Mouse (Mus musculus): ENCODE measurements at regions not wholly inside any gene's neighbourhood (a gene's known extent, or its start where the extent isn't known, plus 50 kb on each side); places are given as distances from the start of the nearest gene placed in this dataset.
A peak's percentile ranks its signal among the peaks of the same experiment; 100 is the strongest.

DNA sequence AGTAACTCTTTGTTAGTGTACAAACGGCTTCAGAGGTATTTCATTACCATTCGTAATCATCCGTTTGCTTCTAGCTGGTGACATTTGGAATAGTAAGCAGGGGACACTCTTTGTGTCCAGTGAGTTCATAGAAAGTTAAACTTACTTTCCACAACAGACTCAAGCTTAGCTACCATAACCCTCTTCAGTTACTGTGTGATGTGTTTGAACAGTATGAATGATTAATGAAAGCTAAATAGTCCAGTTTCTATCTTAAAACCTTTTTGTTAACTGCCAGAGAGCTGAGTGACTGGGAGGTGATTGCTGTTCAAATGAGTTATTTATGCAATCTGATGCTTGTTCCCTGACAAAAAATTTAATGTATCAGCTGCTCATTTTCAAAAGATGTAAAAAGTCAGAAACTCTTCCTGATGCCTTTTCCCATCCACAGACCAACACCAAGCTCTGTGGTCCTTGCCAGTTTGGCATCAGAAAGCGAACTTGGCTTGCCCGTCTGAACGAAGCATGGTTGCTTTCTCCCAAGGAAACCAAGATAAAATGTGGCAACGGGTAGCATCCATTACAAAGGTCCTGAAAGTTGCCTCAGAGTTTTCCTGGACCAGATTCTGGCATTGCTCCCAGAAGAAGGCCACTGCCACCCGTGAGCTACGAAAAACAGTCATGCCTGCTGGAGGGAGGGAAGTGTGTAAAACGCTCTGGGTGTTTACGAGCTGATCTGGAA, 491.5 kb downstream of the Sox2 start:
- WGBS: 91% methylated on average over 11 of the region's 11 CpGs
- H3K4me3 ChIP-seq: no peak overlapping the region
- no peaks in the 10 kb centered on the region for H3K27me3 ChIP-seq (ENCODE audit: poor library complexity, severe bottlenecking)
- H3K4me1 ChIP-seq: no peaks in the 10 kb centered on the region
- no peaks in the 10 kb centered on the region for H3K36me3 ChIP-seq (replicated peaks)
- DNase-seq (ENCODE audit: extremely low spot score, low spot score): no peak
- no peak overlapping the region for H3K27ac ChIP-seq
- no peaks in the 10 kb centered on the region; the same call in 1 of the 2 replicates for H3K9me3 ChIP-seq

- no peak for DNase-seq (ENCODE audit: extremely low spot score, low spot score)
- H3K27ac ChIP-seq: no peak overlapping the region
- H3K9me3 ChIP-seq: no peaks in the 10 kb centered on the region; the same call in 1 of the 2 replicates
- H3K36me3 ChIP-seq (replicated peaks): no peaks in the 10 kb centered on the region
- H3K27me3 ChIP-seq (ENCODE audit: poor library complexity, severe bottlenecking): no peaks in the 10 kb centered on the region
- 82% methylated on average over 2 of the region's 2 CpGs for WGBS
- H3K4me3 ChIP-seq: no peak overlapping the region
- no peaks in the 10 kb centered on the region for H3K4me1 ChIP-seq
Observed at GRCm38 (mm10) chr3:35142683-35143082, 492.5 kb downstream of the Sox2 start.

- no peak overlapping the region for H3K4me3 ChIP-seq
- WGBS: 93% methylated on average over 2 of the region's 2 CpGs
- no peaks in the 10 kb centered on the region for H3K27me3 ChIP-seq (ENCODE audit: poor library complexity, severe bottlenecking)
- peaks cover 4% of the 10 kb centered on the region for H3K4me1 ChIP-seq
- DNase-seq (ENCODE audit: extremely low spot score, low spot score): no peak
- H3K36me3 ChIP-seq (replicated peaks): no peaks in the 10 kb centered on the region
- H3K27ac ChIP-seq: no peak overlapping the region
- no peaks in the 10 kb centered on the region; the same call in 1 of the 2 replicates for H3K9me3 ChIP-seq
Observed at GRCm38 (mm10) chr3:35145569-35145968, 495.4 kb downstream of the Sox2 start.

- Histone ChIP-seq H3K36me3 (replicated peaks) (no peaks in the 10 kb centered on the region), H3K27ac (no peak overlapping the region), H3K9me3 (no peaks in the 10 kb centered on the region; the same call in 1 of the 2 replicates), H3K4me3 (no peak overlapping the region), H3K4me1 (peaks cover 4% of the 10 kb centered on the region), H3K27me3 (ENCODE audit: poor library complexity, severe bottlenecking) (no peaks in the 10 kb centered on the region)
- 89% methylated on average over 5 of the region's 5 CpGs for WGBS
- no peak for DNase-seq (ENCODE audit: extremely low spot score, low spot score)
Observed at GRCm38 (mm10) chr3:35146681-35147080, 496.5 kb downstream of the Sox2 start.

GRCm38 (mm10) chr3:35149251-35149691, 499.1 kb downstream of the Sox2 start:
- Histone ChIP-seq H3K4me1 (peaks cover 7% of the 10 kb centered on the region), H3K27me3 (ENCODE audit: poor library complexity, severe bottlenecking) (no peaks in the 10 kb centered on the region), H3K4me3 (no peak overlapping the region), H3K9me3 (no peaks in the 10 kb centered on the region; the same call in 1 of the 2 replicates), H3K36me3 (replicated peaks) (no peaks in the 10 kb centered on the region), H3K27ac (no peak overlapping the region)
- DNase-seq (ENCODE audit: extremely low spot score, low spot score): no peak
- WGBS: 73% methylated on average over 12 of the region's 12 CpGs

DNA sequence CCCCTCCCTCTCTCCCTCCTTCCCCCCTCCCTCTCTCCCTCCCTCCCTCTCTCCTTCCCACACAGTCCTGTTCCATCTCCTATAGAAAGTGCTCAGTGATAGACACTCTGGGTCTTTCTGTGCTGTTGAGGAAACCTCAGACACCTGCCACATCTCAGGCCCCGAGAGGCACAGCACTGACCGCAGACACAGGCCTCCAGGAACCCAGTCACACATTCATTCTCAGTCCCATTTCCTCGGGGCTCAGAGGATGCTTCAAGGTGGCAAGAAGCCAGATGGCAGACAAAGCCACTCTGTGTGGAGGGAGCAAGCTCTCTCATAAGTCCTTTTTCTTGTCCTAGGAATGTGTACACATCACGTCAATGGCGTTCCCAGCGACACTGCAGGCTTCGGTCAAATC, 502.0 kb downstream of the Sox2 start:
- 90% methylated on average over 7 of the region's 7 CpGs for WGBS
- H3K4me3 ChIP-seq: no peak overlapping the region
- H3K9me3 ChIP-seq: no peaks in the 10 kb centered on the region
- no peaks in the 10 kb centered on the region for H3K36me3 ChIP-seq (replicated peaks)
- no peak overlapping the region for H3K27ac ChIP-seq
- DNase-seq (ENCODE audit: extremely low spot score, low spot score): no peak
- H3K4me1 ChIP-seq: peaks cover 10% of the 10 kb centered on the region
- H3K27me3 ChIP-seq (ENCODE audit: poor library complexity, severe bottlenecking): no peaks in the 10 kb centered on the region

DNA sequence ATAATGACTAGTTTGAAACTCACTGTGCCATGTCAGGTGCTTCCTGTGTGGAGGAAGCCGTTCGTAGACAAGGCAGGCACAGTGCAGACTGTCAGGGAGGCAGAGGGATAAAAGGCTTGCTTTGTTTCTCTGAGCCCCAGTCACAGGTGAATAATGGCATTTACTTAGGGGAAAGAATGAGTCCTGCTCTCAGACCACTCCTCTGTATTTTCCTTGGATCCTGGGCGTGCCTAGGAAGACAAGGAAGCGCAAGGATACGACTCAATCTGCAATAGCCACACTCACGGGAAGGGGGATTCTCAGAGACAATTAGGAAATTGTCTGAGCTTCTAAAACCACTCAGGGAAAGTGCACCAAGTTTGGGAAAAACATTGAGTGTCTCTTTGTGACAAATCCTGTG, 504.1 kb downstream of the Sox2 start:
- 46% methylated on average over 6 of the region's 6 CpGs for WGBS

DNA sequence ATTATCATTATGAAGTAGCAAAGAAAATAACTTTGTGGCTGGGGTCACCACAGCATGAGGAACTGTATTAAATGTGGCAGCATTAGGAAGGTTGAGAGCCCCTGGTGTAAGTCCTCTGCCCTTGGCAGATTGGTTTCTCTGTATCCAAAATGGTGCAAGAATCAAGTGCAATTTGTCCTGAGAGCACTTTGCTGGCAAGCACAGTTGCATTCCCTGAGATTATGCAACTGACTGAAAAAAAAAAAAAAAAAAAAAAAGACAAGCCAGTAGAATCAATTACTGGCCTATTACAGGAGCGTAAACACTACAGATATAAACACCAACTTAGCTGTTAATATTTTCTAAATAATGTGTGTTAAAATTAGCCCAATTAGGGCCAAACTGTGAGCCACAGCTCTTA, 518.5 kb downstream of the Sox2 start:
- H3K4me3 ChIP-seq: no peak overlapping the region
- WGBS: 100% methylated on average over 1 of the region's 1 CpGs

More for the DNA sequence above, 504.1 kb downstream of the Sox2 start:
- Histone ChIP-seq H3K27ac (no peak overlapping the region), H3K4me1 (peaks cover 8% of the 10 kb centered on the region), H3K36me3 (replicated peaks) (no peaks in the 10 kb centered on the region), H3K4me3 (no peak overlapping the region), H3K27me3 (ENCODE audit: poor library complexity, severe bottlenecking) (no peaks in the 10 kb centered on the region), H3K9me3 (no peaks in the 10 kb centered on the region)
- no peak for DNase-seq (ENCODE audit: extremely low spot score, low spot score)

DNA sequence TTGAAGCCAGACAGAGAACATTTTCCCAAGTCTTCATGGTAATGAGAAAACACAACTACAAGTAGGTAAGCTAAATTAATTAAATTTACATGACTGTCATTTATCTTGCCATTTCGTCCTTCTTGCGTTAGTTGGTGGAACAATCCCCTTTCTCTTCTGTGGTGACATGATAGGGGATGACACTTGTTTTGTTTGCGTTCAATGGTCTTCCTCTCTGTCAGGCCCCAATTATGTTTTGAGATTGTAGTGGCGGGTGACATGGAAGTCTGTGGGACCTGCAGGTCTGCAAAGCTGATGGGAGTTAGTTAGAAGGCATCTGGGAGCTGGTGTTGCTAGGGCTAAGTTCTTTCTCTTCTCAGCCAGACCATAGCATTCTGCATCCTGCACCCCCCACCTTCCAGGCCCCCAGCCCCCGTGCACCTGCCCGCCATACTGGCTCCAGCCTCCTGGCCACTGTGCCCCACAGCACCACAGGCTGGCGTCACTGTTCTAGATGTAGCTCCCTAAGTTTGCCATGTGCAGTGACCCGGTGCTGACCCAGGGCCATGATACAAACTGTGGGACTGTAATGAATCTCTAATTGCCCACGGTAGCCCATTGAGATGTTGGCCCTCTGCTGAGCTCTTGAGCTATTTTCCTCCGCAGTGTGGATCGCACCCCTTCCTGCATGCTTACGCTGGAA, 528.7 kb downstream of the Sox2 start:
- 80% methylated on average over 12 of the region's 12 CpGs for WGBS
- no peak for DNase-seq (ENCODE audit: extremely low spot score, low spot score)
- no peak overlapping the region for H3K4me3 ChIP-seq
- H3K27me3 ChIP-seq (ENCODE audit: poor library complexity, severe bottlenecking): no peaks in the 10 kb centered on the region
- no peak overlapping the region for H3K27ac ChIP-seq
- H3K36me3 ChIP-seq (replicated peaks): no peaks in the 10 kb centered on the region
- H3K4me1 ChIP-seq: peaks cover 3% of the 10 kb centered on the region
- H3K9me3 ChIP-seq: no peaks in the 10 kb centered on the region; the same call in 1 of the 2 replicates

More for the DNA sequence above, 518.5 kb downstream of the Sox2 start:
- no peaks in the 10 kb centered on the region for H3K27me3 ChIP-seq (ENCODE audit: poor library complexity, severe bottlenecking)
- H3K36me3 ChIP-seq (replicated peaks): no peaks in the 10 kb centered on the region
- no peak overlapping the region for H3K27ac ChIP-seq
- no peak for DNase-seq (ENCODE audit: extremely low spot score, low spot score)
- 0 out of 2 replicates have a peak, but pooled peaks cover 4% of the 10 kb centered on the region for H3K9me3 ChIP-seq
- H3K4me1 ChIP-seq: peaks cover 5% of the 10 kb centered on the region

- Histone ChIP-seq H3K4me1 (no peaks in the 10 kb centered on the region), H3K27me3 (ENCODE audit: poor library complexity, severe bottlenecking) (no peaks in the 10 kb centered on the region), H3K4me3 (no peak overlapping the region), H3K36me3 (replicated peaks) (no peaks in the 10 kb centered on the region), H3K27ac (no peak overlapping the region), H3K9me3 (no peaks in the 10 kb centered on the region)
- DNase-seq (ENCODE audit: extremely low spot score, low spot score): no peak
- whole genome bisulfite sequencing: 94% methylated on average over 5 of the region's 5 CpGs
Observed at GRCm38 (mm10) chr3:35208526-35208925, 545.4 kb upstream of the Atp11b start.

- WGBS: 92% methylated on average over 6 of the region's 6 CpGs
- Histone ChIP-seq H3K4me3 (no peak overlapping the region), H3K27me3 (ENCODE audit: poor library complexity, severe bottlenecking) (no peaks in the 10 kb centered on the region), H3K4me1 (peaks cover 20% of the 10 kb centered on the region), H3K9me3 (no peaks in the 10 kb centered on the region), H3K36me3 (replicated peaks) (no peaks in the 10 kb centered on the region), H3K27ac (no peak overlapping the region)
- no peak for DNase-seq (ENCODE audit: extremely low spot score, low spot score)
Observed at GRCm38 (mm10) chr3:35219394-35219793, 534.5 kb upstream of the Atp11b start.

- Histone ChIP-seq H3K27me3 (ENCODE audit: poor library complexity, severe bottlenecking) (peaks cover 6% of the 10 kb centered on the region), H3K4me3 (no peak overlapping the region), H3K36me3 (replicated peaks) (no peaks in the 10 kb centered on the region), H3K4me1 (peaks cover 27% of the 10 kb centered on the region), H3K9me3 (peaks cover 3% of the 10 kb centered on the region; the same call in 1 of the 2 replicates), H3K27ac (peak overlapping the region; percentile 25; the same call in 1 of the 2 replicates)
- DNase-seq (ENCODE audit: extremely low spot score, low spot score): no peak
- WGBS: 46% methylated on average over 3 of the region's 3 CpGs
Observed at GRCm38 (mm10) chr3:35221183-35221582, 532.7 kb upstream of the Atp11b start.

GRCm38 (mm10) chr3:35222251-35222650, 531.7 kb upstream of the Atp11b start:
- no peaks in the 10 kb centered on the region for H3K36me3 ChIP-seq (replicated peaks)
- no peak overlapping the region for H3K27ac ChIP-seq
- H3K27me3 ChIP-seq (ENCODE audit: poor library complexity, severe bottlenecking): peaks cover 6% of the 10 kb centered on the region
- DNase-seq (ENCODE audit: extremely low spot score, low spot score): no peak
- WGBS: 71% methylated on average over 2 of the region's 2 CpGs
- H3K4me1 ChIP-seq: peaks cover 27% of the 10 kb centered on the region
- H3K9me3 ChIP-seq: peaks cover 3% of the 10 kb centered on the region; the same call in 1 of the 2 replicates
- H3K4me3 ChIP-seq: no peak overlapping the region
